Mouse (Mus musculus): ENCODE data around the gene Gm10181. TPM values are rescaled to one million over a fixed set of nuclear protein-coding genes. Genes with fewer than 3 reads are reported as not detected.
A peak's percentile ranks its signal among the peaks of the same experiment; 100 is the strongest.
"Not testable (repeated sequence)": the region's sequence is repeated elsewhere in the genome, so short reads cannot be mapped to it uniquely, and the experiment has no call there.

Gene Gm10181
- polyA plus RNA-seq, 1 experiment from 2014 or later: not detected

DNA sequence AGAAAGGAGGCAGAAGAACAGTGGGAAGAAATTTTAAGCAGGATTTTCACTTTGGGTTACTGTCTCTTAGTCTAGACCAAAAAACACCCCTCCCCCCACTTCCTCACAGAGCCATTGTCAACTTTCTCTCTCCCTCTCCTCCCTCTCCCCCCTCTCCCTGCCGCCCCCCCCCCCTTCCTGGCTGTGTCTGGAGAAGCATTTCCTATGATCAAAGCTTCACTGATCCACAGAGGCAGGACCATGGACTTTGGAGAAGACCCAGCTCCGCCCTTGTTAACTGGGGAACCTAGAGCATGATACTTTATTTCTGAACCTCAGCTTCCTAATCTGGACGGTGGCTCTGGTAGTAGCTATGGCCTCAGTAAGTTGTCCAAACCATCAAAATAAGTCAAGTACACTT, 30.5 kb upstream of the Gm10181 start:
- H3K4me1 ChIP-seq (ENCODE audit: control insufficient read depth, insufficient read depth, low read length): no peaks in the 10 kb centered on the region
- H3K9me3 ChIP-seq (ENCODE audit: control insufficient read depth, low read length): no peaks in the 10 kb centered on the region
- H3K9ac ChIP-seq (ENCODE audit: low read length): no peak overlapping the region
- no peak overlapping the region for H3K4me3 ChIP-seq (ENCODE audit: low read depth, low read length)
- no peaks in the 10 kb centered on the region for H3K36me3 ChIP-seq (ENCODE audit: control insufficient read depth, insufficient read depth, low read length)
- DNase-seq (ENCODE audit: low spot score) (no peak), ATAC-seq (ENCODE audit: insufficient read depth, low FRiP score, low TSS enrichment) (no peak)
- WGBS: 80% methylated on average over 2 of the region's 3 CpGs
- no peaks in the 10 kb centered on the region for H3K27me3 ChIP-seq (ENCODE audit: control insufficient read depth, insufficient read depth, low read length)
- H3K27ac ChIP-seq (ENCODE audit: low read depth, low read length): no peak overlapping the region
- no peak overlapping the region for H3K4me2 ChIP-seq (ENCODE audit: low read depth)

DNA sequence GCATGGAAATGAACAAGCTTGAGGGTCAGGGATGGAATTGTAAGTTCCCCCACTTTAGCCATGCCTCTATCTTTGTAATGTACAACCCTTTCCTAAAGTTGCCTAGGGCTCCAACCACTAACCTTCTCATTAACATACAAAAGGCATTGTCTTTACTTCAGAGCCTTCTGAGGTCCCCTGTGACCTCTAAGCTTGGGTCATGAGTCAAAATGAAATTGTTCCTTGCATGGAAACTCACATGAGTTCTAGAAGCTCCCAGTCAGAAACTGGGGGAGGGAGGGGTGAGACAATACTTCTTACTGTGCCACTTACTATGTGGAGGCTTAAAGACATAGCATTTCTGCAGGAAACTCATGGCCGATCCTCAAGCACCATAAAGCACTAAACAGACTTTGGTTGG, 16.6 kb upstream of the Gm10181 start:
- 72% methylated on average over 1 of the region's 1 CpGs for WGBS
- DNase-seq (ENCODE audit: low spot score) (no peak), ATAC-seq (ENCODE audit: insufficient read depth, low FRiP score, low TSS enrichment) (no peak)
- Histone ChIP-seq H3K36me3 (ENCODE audit: control insufficient read depth, insufficient read depth, low read length) (no peaks in the 10 kb centered on the region), H3K9ac (ENCODE audit: low read length) (no peak overlapping the region), H3K4me1 (ENCODE audit: control insufficient read depth, insufficient read depth, low read length) (no peaks in the 10 kb centered on the region), H3K27ac (ENCODE audit: low read depth, low read length) (no peak overlapping the region), H3K4me3 (ENCODE audit: low read depth, low read length) (no peak overlapping the region), H3K27me3 (ENCODE audit: control insufficient read depth, insufficient read depth, low read length) (no peaks in the 10 kb centered on the region), H3K9me3 (ENCODE audit: control insufficient read depth, low read length) (no peaks in the 10 kb centered on the region), H3K4me2 (ENCODE audit: low read depth) (no peak overlapping the region)

DNA sequence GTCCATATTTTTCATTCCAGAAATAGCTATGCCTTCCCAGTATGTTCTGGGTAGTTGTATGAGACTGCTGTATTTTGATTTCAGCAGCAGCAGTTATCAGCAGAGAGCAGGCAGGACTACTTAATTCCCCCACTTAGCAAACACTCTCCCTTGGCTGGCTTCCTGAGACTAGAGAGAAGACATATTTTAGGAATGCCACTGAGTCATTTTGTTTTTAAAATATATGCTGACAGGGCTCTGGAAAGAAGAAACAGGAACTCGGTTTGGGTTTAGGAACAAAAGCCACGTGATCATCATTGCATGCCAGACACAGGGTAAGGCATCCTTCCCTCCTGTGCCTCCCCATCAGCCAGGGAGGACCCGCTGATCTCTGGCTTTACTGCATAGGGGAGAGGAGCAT, 13.2 kb upstream of the Gm10181 start:
- no peak for DNase-seq (ENCODE audit: low spot score)
- WGBS: 63% methylated on average over 3 of the region's 3 CpGs
- ATAC-seq (ENCODE audit: insufficient read depth, low FRiP score, low TSS enrichment): no peak

DNA sequence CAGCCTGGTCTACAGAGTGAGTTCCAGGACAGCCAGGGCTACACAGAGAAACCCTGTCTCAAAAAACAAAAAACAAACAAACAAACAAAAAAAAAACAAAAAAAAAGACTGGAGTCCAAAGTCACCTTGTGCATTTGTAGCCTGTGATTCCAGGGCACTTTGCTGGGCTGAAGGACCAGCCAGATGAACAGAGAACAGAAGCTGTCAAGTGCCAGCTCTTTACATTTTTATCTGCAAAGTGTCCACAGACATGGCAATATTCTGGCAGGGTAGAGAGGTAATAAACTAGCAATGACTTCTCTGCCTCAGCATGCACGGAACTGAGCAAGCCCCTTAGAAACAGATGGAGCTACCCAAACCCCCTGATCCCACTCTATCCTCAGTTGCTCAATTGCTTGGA, 12.7 kb upstream of the Gm10181 start:
- ATAC-seq (ENCODE audit: insufficient read depth, low FRiP score, low TSS enrichment): no peak
- H3K9ac ChIP-seq (ENCODE audit: low read length): no peak overlapping the region
- 85% methylated on average over 1 of the region's 1 CpGs for WGBS

More for the DNA sequence above, 13.2 kb upstream of the Gm10181 start:
- Histone ChIP-seq H3K9ac (ENCODE audit: low read length) (no peak overlapping the region), H3K27ac (ENCODE audit: low read depth, low read length) (no peak overlapping the region), H3K9me3 (ENCODE audit: control insufficient read depth, low read length) (no peaks in the 10 kb centered on the region), H3K36me3 (ENCODE audit: control insufficient read depth, insufficient read depth, low read length) (no peaks in the 10 kb centered on the region), H3K27me3 (ENCODE audit: control insufficient read depth, insufficient read depth, low read length) (no peaks in the 10 kb centered on the region), H3K4me2 (ENCODE audit: low read depth) (no peak overlapping the region), H3K4me3 (ENCODE audit: low read depth, low read length) (no peak overlapping the region), H3K4me1 (ENCODE audit: control insufficient read depth, insufficient read depth, low read length) (no peaks in the 10 kb centered on the region)

DNA sequence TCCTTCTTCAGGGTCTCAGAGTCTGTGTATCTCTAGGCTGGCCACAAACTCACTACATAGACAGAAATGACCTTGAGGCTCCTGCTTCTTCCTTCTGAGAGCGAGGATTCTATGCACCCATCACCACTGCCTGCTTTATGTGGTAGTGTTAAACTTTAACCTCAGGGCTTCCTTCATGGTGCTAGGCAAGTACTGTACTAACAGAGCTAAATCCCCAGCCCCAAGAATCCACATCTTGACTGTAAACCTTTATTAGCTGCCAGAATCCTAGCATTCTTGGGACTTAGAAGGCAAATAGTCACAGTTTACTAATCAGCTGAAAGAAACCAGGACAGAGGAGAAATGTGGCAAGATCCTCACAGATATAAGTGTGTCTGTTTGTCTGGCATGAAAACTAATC, 1.6 kb downstream of the Gm10181 start:
- DNase-seq (ENCODE audit: low spot score) (no peak), ATAC-seq (ENCODE audit: insufficient read depth, low FRiP score, low TSS enrichment) (no peak)
- H3K27ac ChIP-seq (ENCODE audit: low read depth, low read length): no peak overlapping the region
- no peaks in the 10 kb centered on the region for H3K36me3 ChIP-seq (ENCODE audit: control insufficient read depth, insufficient read depth, low read length)
- H3K4me2 ChIP-seq (ENCODE audit: low read depth): no peak overlapping the region
- no peaks in the 10 kb centered on the region for H3K4me1 ChIP-seq (ENCODE audit: control insufficient read depth, insufficient read depth, low read length)
- WGBS: 56% methylated on average over 1 of the region's 1 CpGs
- no peak overlapping the region for H3K9ac ChIP-seq (ENCODE audit: low read length)
- H3K27me3 ChIP-seq (ENCODE audit: control insufficient read depth, insufficient read depth, low read length): no peaks in the 10 kb centered on the region
- no peak overlapping the region for H3K4me3 ChIP-seq (ENCODE audit: low read depth, low read length)
- H3K9me3 ChIP-seq (ENCODE audit: control insufficient read depth, low read length): no peaks in the 10 kb centered on the region

More for the DNA sequence above, 12.7 kb upstream of the Gm10181 start:
- H3K4me1 ChIP-seq (ENCODE audit: control insufficient read depth, insufficient read depth, low read length): no peaks in the 10 kb centered on the region
- no peaks in the 10 kb centered on the region for H3K36me3 ChIP-seq (ENCODE audit: control insufficient read depth, insufficient read depth, low read length)
- H3K27me3 ChIP-seq (ENCODE audit: control insufficient read depth, insufficient read depth, low read length): no peaks in the 10 kb centered on the region
- H3K4me2 ChIP-seq (ENCODE audit: low read depth): no peak overlapping the region
- no peak for DNase-seq (ENCODE audit: low spot score)
- H3K4me3 ChIP-seq (ENCODE audit: low read depth, low read length): no peak overlapping the region
- H3K27ac ChIP-seq (ENCODE audit: low read depth, low read length): no peak overlapping the region
- no peaks in the 10 kb centered on the region for H3K9me3 ChIP-seq (ENCODE audit: control insufficient read depth, low read length)

DNA sequence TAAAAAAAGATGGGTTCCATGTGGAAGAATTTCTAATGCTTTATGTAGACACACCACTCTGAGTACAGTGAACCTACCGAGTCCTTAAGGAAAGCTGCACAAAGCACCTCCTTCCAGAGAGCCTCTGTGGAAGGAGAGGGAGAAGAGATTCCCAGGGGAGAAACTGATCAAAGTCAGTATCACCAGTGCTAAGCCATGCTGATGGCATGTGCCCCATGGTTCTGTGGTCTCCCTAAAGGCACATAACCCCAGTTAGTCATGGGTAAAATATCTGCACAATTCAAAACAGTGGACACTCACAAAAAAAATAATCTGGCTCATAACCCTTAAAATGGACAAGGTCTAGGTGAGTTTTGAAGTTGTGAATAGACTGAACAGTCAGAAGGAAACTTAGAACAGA, 13.7 kb downstream of the Gm10181 start:
- H3K4me1 ChIP-seq (ENCODE audit: control insufficient read depth, insufficient read depth, low read length): no peaks in the 10 kb centered on the region
- H3K27ac ChIP-seq (ENCODE audit: low read depth, low read length): no peak overlapping the region
- ATAC-seq (ENCODE audit: insufficient read depth, low FRiP score, low TSS enrichment) (no peak), DNase-seq (ENCODE audit: low spot score) (no peak)
- WGBS: 84% methylated on average over 1 of the region's 1 CpGs
- H3K9me3 ChIP-seq (ENCODE audit: control insufficient read depth, low read length): no peaks in the 10 kb centered on the region; the same call in 1 of the 2 replicates
- H3K9ac ChIP-seq (ENCODE audit: low read length): no peak overlapping the region
- no peaks in the 10 kb centered on the region; the same call in 1 of the 2 replicates for H3K36me3 ChIP-seq (ENCODE audit: control insufficient read depth, insufficient read depth, low read length)
- H3K4me3 ChIP-seq (ENCODE audit: low read depth, low read length): no peak overlapping the region
- H3K4me2 ChIP-seq (ENCODE audit: low read depth): no peak overlapping the region
- H3K27me3 ChIP-seq (ENCODE audit: control insufficient read depth, insufficient read depth, low read length): no peaks in the 10 kb centered on the region

DNA sequence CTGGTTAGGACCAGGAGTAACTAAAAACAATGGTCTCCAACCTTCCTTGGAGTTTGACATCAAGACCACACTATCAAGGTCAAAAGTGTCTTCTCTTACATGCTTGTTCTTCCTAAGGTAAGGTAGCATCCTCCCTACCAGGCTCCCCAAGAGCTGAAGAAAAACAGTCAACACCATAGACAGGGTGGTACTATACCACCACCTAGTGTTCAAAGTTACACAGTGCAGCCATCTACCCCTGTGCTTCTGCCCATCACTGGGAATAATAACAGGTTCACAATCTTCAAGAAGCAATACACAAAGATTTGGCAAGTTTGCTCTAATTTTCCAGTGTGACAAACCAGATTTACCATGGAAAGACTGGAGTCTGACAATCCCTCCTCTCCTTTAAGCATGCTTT, 15.4 kb downstream of the Gm10181 start:
- Histone ChIP-seq H3K9me3 (ENCODE audit: control insufficient read depth, low read length) (no peaks in the 10 kb centered on the region; the same call in 1 of the 2 replicates), H3K27ac (ENCODE audit: low read depth, low read length) (no peak overlapping the region), H3K4me1 (ENCODE audit: control insufficient read depth, insufficient read depth, low read length) (no peaks in the 10 kb centered on the region), H3K27me3 (ENCODE audit: control insufficient read depth, insufficient read depth, low read length) (no peaks in the 10 kb centered on the region), H3K4me3 (ENCODE audit: low read depth, low read length) (no peak overlapping the region), H3K36me3 (ENCODE audit: control insufficient read depth, insufficient read depth, low read length) (no peaks in the 10 kb centered on the region; the same call in 1 of the 2 replicates), H3K4me2 (ENCODE audit: low read depth) (no peak overlapping the region), H3K9ac (ENCODE audit: low read length) (no peak overlapping the region)
- ATAC-seq (ENCODE audit: insufficient read depth, low FRiP score, low TSS enrichment): peak; percentile 69; the same call in 1 of the 2 replicates
- peak; percentile 35 for DNase-seq (ENCODE audit: low spot score)

DNA sequence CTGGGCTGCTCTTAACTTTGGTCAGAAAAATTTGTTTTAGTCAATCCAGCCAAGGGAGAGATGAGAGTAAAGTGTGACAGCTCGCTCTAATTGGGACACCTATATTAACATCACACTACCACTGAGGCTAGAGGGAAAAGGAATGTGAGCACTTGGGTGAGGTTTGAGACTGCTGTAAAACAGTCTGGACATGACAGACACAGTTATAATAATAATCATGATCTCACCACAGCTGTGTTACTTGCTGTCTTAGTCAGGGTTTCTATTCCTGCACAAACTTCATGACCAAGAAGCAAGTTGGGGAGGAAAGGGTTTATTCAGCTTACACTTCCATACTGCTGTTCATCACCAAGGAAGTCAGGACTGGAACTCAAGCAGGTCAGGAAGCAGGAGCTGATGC, 34.4 kb downstream of the Gm10181 start:
- not testable (repeated sequence) for H3K4me1 ChIP-seq (ENCODE audit: control insufficient read depth, insufficient read depth, low read length); H3K27ac ChIP-seq (ENCODE audit: low read depth, low read length); H3K36me3 ChIP-seq (ENCODE audit: control insufficient read depth, insufficient read depth, low read length); H3K27me3 ChIP-seq (ENCODE audit: control insufficient read depth, insufficient read depth, low read length); H3K4me2 ChIP-seq (ENCODE audit: low read depth); H3K9me3 ChIP-seq (ENCODE audit: control insufficient read depth, low read length); ATAC-seq (ENCODE audit: insufficient read depth, low FRiP score, low TSS enrichment); H3K9ac ChIP-seq (ENCODE audit: low read length); DNase-seq (ENCODE audit: low spot score); H3K4me3 ChIP-seq (ENCODE audit: low read depth, low read length)
- WGBS: 94% methylated on average over 1 of the region's 1 CpGs

DNA sequence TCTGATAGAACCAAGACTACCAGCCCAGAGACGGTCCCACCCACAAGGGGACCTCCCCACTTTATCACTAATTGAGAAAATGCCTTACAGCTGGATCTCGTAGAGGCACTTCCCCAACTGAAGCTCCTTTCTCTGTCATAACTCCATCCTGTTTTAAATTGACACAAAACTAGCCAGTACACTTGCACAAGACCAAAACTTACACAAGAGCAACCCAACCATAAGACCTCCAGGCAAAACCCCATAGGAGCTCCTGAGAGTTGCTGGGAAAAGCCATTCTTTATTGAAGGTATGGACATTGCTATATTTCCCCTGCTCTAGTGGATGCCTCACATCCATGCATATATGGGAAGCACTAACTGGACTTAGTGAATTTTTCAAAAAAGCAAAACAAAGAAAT, 34.8 kb downstream of the Gm10181 start:
- WGBS: 85% methylated on average over 2 of the region's 2 CpGs

More for the DNA sequence above, 34.8 kb downstream of the Gm10181 start:
- no peaks in the 10 kb centered on the region for H3K9me3 ChIP-seq (ENCODE audit: control insufficient read depth, low read length)
- H3K4me2 ChIP-seq (ENCODE audit: low read depth): no peak overlapping the region
- no peak overlapping the region for H3K9ac ChIP-seq (ENCODE audit: low read length)
- DNase-seq (ENCODE audit: low spot score): no peak
- no peak for ATAC-seq (ENCODE audit: insufficient read depth, low FRiP score, low TSS enrichment)
- H3K4me1 ChIP-seq (ENCODE audit: control insufficient read depth, insufficient read depth, low read length): no peaks in the 10 kb centered on the region
- H3K27ac ChIP-seq (ENCODE audit: low read depth, low read length): no peak overlapping the region
- H3K4me3 ChIP-seq (ENCODE audit: low read depth, low read length): no peak overlapping the region
- H3K36me3 ChIP-seq (ENCODE audit: control insufficient read depth, insufficient read depth, low read length): no peaks in the 10 kb centered on the region
- H3K27me3 ChIP-seq (ENCODE audit: control insufficient read depth, insufficient read depth, low read length): no peaks in the 10 kb centered on the region
